Mouse (Mus musculus): Measurements from ENCODE around the gene Fzr1. TPM values are rescaled to one million over a fixed set of nuclear protein-coding genes. Genes with fewer than 3 reads are reported as not detected.

Gene Fzr1
- polyA plus RNA-seq, 1 experiment from 2014 or later: 45.2 TPM

DNA sequence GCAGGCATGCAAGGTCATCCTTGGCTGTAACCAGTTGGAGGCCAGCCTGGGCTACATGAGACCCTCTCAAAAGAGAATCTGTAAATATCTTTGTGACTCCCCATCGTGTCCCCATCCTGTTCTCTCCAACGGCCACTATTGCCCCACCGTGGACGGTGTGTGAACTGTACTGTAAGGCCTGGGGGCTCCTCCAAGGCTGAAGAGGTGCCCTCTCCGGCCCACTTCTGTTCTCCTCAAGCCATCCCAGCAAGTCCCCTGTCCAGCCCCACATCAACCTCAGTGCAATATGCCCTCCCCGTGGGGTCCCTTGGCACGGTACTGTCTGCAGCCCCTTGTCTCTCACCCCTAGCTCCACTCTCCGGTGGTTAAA lies 59.0 kb downstream of the Fzr1 start:
- ATAC-seq: no peak
- no peak overlapping the region for H3K27ac ChIP-seq (ENCODE audit: low read depth, low read length)
- H3K4me1 ChIP-seq (replicated peaks; ENCODE audit: control insufficient read depth, insufficient read depth, low read length): peaks cover 7% of the 10 kb centered on the region; the same call in 1 of the 2 replicates
- peak; percentile 54 for TF ChIP-seq CTCF (IDR thresholded peaks at IDR 0.05; ENCODE audit: low read depth)
- WGBS: 33% methylated on average over 8 of the region's 8 CpGs
- no peaks in the 10 kb centered on the region for H3K9me3 ChIP-seq (ENCODE audit: control insufficient read depth)
- H3K4me2 ChIP-seq (replicated peaks; ENCODE audit: low read depth): peak overlapping the region; percentile 72
- H3K27me3 ChIP-seq (replicated peaks; ENCODE audit: control insufficient read depth, insufficient read depth, low read length): no peaks in the 10 kb centered on the region
- peak overlapping the region; percentile 87; the same call in 1 of the 2 replicates for H3K4me3 ChIP-seq (ENCODE audit: low read depth, low read length)
- 0 out of 2 replicates have a peak overlapping the region, but pooled peaks have one; percentile 53 for H3K9ac ChIP-seq (ENCODE audit: low read depth, low read length)
- peaks cover 46% of the 10 kb centered on the region for H3K36me3 ChIP-seq (ENCODE audit: control insufficient read depth, insufficient read depth)

DNA sequence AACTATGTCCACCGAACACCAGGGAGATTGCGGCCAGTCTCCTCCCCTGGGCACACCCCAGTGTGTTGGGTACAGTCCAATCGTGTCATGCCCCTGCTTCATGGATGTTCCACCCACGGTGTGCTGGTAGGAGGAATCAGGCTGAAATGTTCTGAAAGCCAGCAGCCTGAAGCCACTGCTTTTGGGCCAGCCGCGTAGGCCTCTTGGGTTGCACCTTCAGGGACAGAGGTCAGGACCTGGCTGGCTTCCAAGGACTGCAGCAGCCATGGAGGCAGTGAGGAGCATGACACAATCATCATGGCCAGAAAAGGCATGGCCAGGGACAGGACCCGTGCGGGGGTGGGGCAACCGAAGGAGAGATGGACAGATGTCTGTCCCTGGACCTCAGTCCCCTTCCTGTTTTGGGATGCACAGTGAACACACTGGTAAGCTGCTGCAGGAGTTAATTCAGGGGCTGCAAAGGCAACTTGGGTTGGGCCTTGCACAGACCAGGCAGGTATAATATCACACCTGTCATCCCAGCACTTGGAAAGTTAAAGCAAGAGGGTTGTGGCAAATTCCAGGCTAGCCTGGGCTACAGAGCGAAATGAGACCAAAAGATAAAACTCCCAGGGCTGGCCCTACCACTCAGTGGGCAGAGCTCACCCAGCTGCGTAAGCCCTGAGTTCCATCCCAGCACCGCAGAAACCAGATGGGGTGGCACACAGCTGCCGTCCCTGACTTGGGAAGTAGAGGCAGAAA lies 59.6 kb downstream of the Fzr1 start:
- TF ChIP-seq CTCF (IDR thresholded peaks at IDR 0.05; ENCODE audit: low read depth): no peak
- no peak for ATAC-seq
- Histone ChIP-seq H3K4me1 (replicated peaks; ENCODE audit: control insufficient read depth, insufficient read depth, low read length) (peaks cover 7% of the 10 kb centered on the region; the same call in 1 of the 2 replicates), H3K9ac (ENCODE audit: low read depth, low read length) (no peak overlapping the region), H3K36me3 (ENCODE audit: control insufficient read depth, insufficient read depth) (peaks cover 46% of the 10 kb centered on the region), H3K27me3 (replicated peaks; ENCODE audit: control insufficient read depth, insufficient read depth, low read length) (no peaks in the 10 kb centered on the region), H3K4me2 (replicated peaks; ENCODE audit: low read depth) (peak overlapping the region; percentile 72; the same call in 1 of the 2 replicates), H3K27ac (ENCODE audit: low read depth, low read length) (no peak overlapping the region), H3K9me3 (ENCODE audit: control insufficient read depth) (no peaks in the 10 kb centered on the region), H3K4me3 (ENCODE audit: low read depth, low read length) (no peak overlapping the region)
- WGBS: 88% methylated on average over 13 of the region's 13 CpGs

DNA sequence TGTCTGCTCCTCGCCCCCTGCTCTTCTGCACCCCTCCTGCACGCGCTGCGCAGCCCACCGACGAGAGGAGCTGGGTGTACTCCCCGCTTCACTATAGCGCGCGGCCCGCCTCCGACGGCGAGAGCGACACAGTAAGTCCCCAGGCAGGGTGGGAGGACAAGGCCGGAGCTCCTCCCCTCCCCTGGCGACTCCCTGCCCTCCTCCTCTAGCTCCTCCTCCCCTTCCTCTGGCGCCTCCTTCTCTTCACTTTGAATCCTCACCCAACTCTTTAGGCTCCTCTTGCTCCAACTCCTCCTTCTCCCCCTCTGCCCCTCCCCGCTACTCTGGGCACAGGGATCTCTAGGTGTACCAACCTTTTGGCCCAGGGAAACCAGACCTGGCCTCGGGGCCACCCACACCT lies 61.0 kb downstream of the Fzr1 start:
- H3K9ac ChIP-seq (ENCODE audit: low read depth, low read length): peak overlapping the region; percentile 48
- H3K4me2 ChIP-seq (replicated peaks; ENCODE audit: low read depth): peak overlapping the region; percentile 72
- H3K4me3 ChIP-seq (ENCODE audit: low read depth, low read length): peak overlapping the region; percentile 23
- peaks cover 43% of the 10 kb centered on the region for H3K36me3 ChIP-seq (ENCODE audit: control insufficient read depth, insufficient read depth)
- peak overlapping the region; percentile 60; the same call in 1 of the 2 replicates for H3K27ac ChIP-seq (ENCODE audit: low read depth, low read length)
- no peak for TF ChIP-seq CTCF (IDR thresholded peaks at IDR 0.05; ENCODE audit: low read depth)
- H3K9me3 ChIP-seq (ENCODE audit: control insufficient read depth): no peaks in the 10 kb centered on the region
- 14% methylated on average over 18 of the region's 20 CpGs for WGBS
- no peaks in the 10 kb centered on the region for H3K27me3 ChIP-seq (replicated peaks; ENCODE audit: control insufficient read depth, insufficient read depth, low read length)
- ATAC-seq: no peak
- H3K4me1 ChIP-seq (replicated peaks; ENCODE audit: control insufficient read depth, insufficient read depth, low read length): peaks cover 7% of the 10 kb centered on the region; the same call in 1 of the 2 replicates

DNA sequence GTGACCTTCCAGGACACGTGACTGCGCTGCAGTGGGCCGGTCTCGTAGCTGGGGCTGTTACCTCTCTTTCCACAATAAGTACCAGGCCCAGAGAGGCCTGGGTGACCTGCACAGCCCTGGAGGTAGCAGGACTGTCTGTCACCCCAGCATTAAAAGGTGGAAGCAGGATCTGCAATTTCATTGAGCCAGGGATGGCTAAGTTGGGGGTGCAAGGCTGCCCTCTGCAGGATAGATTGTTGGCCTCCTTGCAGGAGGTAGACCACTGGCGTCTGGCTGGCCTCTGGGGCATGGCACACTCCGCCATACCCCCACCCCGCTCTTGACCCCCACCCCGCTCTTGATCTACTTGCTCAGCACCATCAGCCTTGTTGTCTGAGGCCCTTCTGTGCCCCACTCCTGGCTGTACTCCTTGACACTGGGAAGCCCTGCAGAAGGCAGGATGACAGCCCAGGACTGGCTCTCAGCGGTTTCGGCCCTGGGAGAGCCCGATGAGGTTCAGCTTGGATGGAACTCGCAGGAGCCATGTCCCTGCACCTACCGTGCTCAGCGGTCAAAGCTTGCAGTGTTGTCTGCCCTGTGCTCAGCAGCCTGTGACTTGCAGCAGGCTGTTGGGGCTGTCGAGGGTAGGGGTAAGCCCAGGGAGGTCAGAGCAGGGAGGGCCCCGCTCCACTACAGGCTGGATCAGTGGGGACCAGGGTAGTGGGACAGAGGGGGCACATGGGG lies 61.8 kb downstream of the Fzr1 start:
- Histone ChIP-seq H3K27me3 (replicated peaks; ENCODE audit: control insufficient read depth, insufficient read depth, low read length) (no peaks in the 10 kb centered on the region), H3K4me3 (ENCODE audit: low read depth, low read length) (peak overlapping the region; percentile 23; the same call in 1 of the 2 replicates), H3K4me2 (replicated peaks; ENCODE audit: low read depth) (peak overlapping the region; percentile 72), H3K9ac (ENCODE audit: low read depth, low read length) (peak overlapping the region; percentile 48), H3K9me3 (ENCODE audit: control insufficient read depth) (no peaks in the 10 kb centered on the region), H3K27ac (ENCODE audit: low read depth, low read length) (peak overlapping the region; percentile 60; the same call in 1 of the 2 replicates), H3K4me1 (replicated peaks; ENCODE audit: control insufficient read depth, insufficient read depth, low read length) (peaks cover 2% of the 10 kb centered on the region; the same call in 1 of the 2 replicates), H3K36me3 (ENCODE audit: control insufficient read depth, insufficient read depth) (peaks cover 49% of the 10 kb centered on the region)
- 57% methylated on average over 16 of the region's 16 CpGs for WGBS
- ATAC-seq: no peak
- peak; percentile 75 for TF ChIP-seq CTCF (IDR thresholded peaks at IDR 0.05; ENCODE audit: low read depth)

Small RNA genes within 50 kb of the gene (microRNA-seq; reads per million reads assigned to microRNA genes)
- gene Mir1191b (1.1 reads per million), gene Mir6913 (not detected)

Other genes with a start within 250 kb of the Fzr1 start
- 54.1 and 67.6 TPM in 2 replicates for gene Zbtb7a, start 243.3 kb downstream of the Fzr1 start, polyA plus RNA-seq (2015; fragmentation: Nextera tagmentation; extraction: Ambion mirVana)
- gene Pias4, start 210.6 kb downstream of the Fzr1 start, polyA plus RNA-seq (2015; fragmentation: Nextera tagmentation; extraction: Ambion mirVana): 32.8 and 36.5 TPM in 2 replicates
- 286 and 316 TPM in 2 replicates for gene Eef2, start 201.9 kb downstream of the Fzr1 start, polyA plus RNA-seq (2015; fragmentation: Nextera tagmentation; extraction: Ambion mirVana)
- gene Dapk3, start 195.5 kb downstream of the Fzr1 start, polyA plus RNA-seq (2015; fragmentation: Nextera tagmentation; extraction: Ambion mirVana): 50.5 and 53.4 TPM in 2 replicates
- 0.12 TPM in 2 replicates for gene 4930442H23Rik, start 194.7 kb downstream of the Fzr1 start, polyA plus RNA-seq (2015; fragmentation: Nextera tagmentation; extraction: Ambion mirVana)
- gene Nmrk2, start 176.5 kb downstream of the Fzr1 start, polyA plus RNA-seq (2015; fragmentation: Nextera tagmentation; extraction: Ambion mirVana): 0.08 and 0.10 TPM in 2 replicates
- 0.90 and 1.1 TPM in 2 replicates for gene Atcay, start 147.7 kb downstream of the Fzr1 start, polyA plus RNA-seq (2015; fragmentation: Nextera tagmentation; extraction: Ambion mirVana)
- 3.2 and 3.4 TPM in 2 replicates for gene Zfr2, start 145.4 kb downstream of the Fzr1 start, polyA plus RNA-seq (2015; fragmentation: Nextera tagmentation; extraction: Ambion mirVana)
- gene Matk, start 125.6 kb downstream of the Fzr1 start, polyA plus RNA-seq (2015; fragmentation: Nextera tagmentation; extraction: Ambion mirVana): 0.66 and 1.2 TPM in 2 replicates
- 268 and 287 TPM in 2 replicates for gene Mrpl54, start 111.6 kb downstream of the Fzr1 start, polyA plus RNA-seq (2015; fragmentation: Nextera tagmentation; extraction: Ambion mirVana)
- gene Apba3, start 111.6 kb downstream of the Fzr1 start, polyA plus RNA-seq (2015; fragmentation: Nextera tagmentation; extraction: Ambion mirVana): 75.2 and 75.4 TPM in 2 replicates
- 43.2 and 43.4 TPM in 2 replicates for gene Tjp3, start 86.9 kb downstream of the Fzr1 start, polyA plus RNA-seq (2015; fragmentation: Nextera tagmentation; extraction: Ambion mirVana)
- gene Pip5k1c, start 85.6 kb downstream of the Fzr1 start, polyA plus RNA-seq (2015; fragmentation: Nextera tagmentation; extraction: Ambion mirVana): 27.2 and 27.6 TPM in 2 replicates
- 14.7 and 15.0 TPM in 2 replicates for gene Cactin, start 57.4 kb downstream of the Fzr1 start, polyA plus RNA-seq (2015; fragmentation: Nextera tagmentation; extraction: Ambion mirVana)
- gene Tbxa2r, start 49.8 kb downstream of the Fzr1 start, polyA plus RNA-seq (2015; fragmentation: Nextera tagmentation; extraction: Ambion mirVana): 9.8 and 10.7 TPM in 2 replicates
- 0.04 and 0.08 TPM in 2 replicates for gene Gipc3, start 35.2 kb downstream of the Fzr1 start, polyA plus RNA-seq (2015; fragmentation: Nextera tagmentation; extraction: Ambion mirVana)
- gene Hmg20b, start 28.0 kb downstream of the Fzr1 start, polyA plus RNA-seq (2015; fragmentation: Nextera tagmentation; extraction: Ambion mirVana): 99.8 and 111 TPM in 2 replicates
- gene Mfsd12, start 21.0 kb downstream of the Fzr1 start, polyA plus RNA-seq (2015; fragmentation: Nextera tagmentation; extraction: Ambion mirVana): 29.6 and 32.8 TPM in 2 replicates
- gene 4930404N11Rik, start 12.7 kb downstream of the Fzr1 start, polyA plus RNA-seq (2015; fragmentation: Nextera tagmentation; extraction: Ambion mirVana): 0.85 and 1.5 TPM in 2 replicates
- 54.0 and 59.4 TPM in 2 replicates for gene Dohh, start 5.9 kb upstream of the Fzr1 start, polyA plus RNA-seq (2015; fragmentation: Nextera tagmentation; extraction: Ambion mirVana)
- gene Gm48551, start 6.0 kb upstream of the Fzr1 start, polyA plus RNA-seq (2015; fragmentation: Nextera tagmentation; extraction: Ambion mirVana): 0.76 and 1.1 TPM in 2 replicates
- gene Gm48552, start 10.5 kb upstream of the Fzr1 start, polyA plus RNA-seq (2015; fragmentation: Nextera tagmentation; extraction: Ambion mirVana): 0.31 TPM in 1 of 2 replicates, not detected in the other
- 1,233 and 1,333 TPM in 2 replicates for gene Smim24, start 14.5 kb upstream of the Fzr1 start, polyA plus RNA-seq (2015; fragmentation: Nextera tagmentation; extraction: Ambion mirVana)
- 29.2 and 35.1 TPM in 2 replicates for gene Nfic, start 77.1 kb upstream of the Fzr1 start, polyA plus RNA-seq (2015; fragmentation: Nextera tagmentation; extraction: Ambion mirVana)
- gene Celf5, start 104.2 kb upstream of the Fzr1 start, polyA plus RNA-seq (2015; fragmentation: Nextera tagmentation; extraction: Ambion mirVana): 0.76 and 1.0 TPM in 2 replicates
- gene Ncln, start 117.9 kb upstream of the Fzr1 start, polyA plus RNA-seq (2015; fragmentation: Nextera tagmentation; extraction: Ambion mirVana): 58.6 and 61.1 TPM in 2 replicates
- 0.50 and 0.74 TPM in 2 replicates for gene S1pr4, start 121.6 kb upstream of the Fzr1 start, polyA plus RNA-seq (2015; fragmentation: Nextera tagmentation; extraction: Ambion mirVana)
- gene Gna15, start 145.7 kb upstream of the Fzr1 start, polyA plus RNA-seq (2015; fragmentation: Nextera tagmentation; extraction: Ambion mirVana): 0.64 and 0.78 TPM in 2 replicates
- 188 and 195 TPM in 2 replicates for gene Gna11, start 166.7 kb upstream of the Fzr1 start, polyA plus RNA-seq (2015; fragmentation: Nextera tagmentation; extraction: Ambion mirVana)
- 528 and 536 TPM in 2 replicates for gene Aes, start 181.0 kb upstream of the Fzr1 start, polyA plus RNA-seq (2015; fragmentation: Nextera tagmentation; extraction: Ambion mirVana)
- 3.0 and 5.2 TPM in 2 replicates for gene Tle2, start 196.0 kb upstream of the Fzr1 start, polyA plus RNA-seq (2015; fragmentation: Nextera tagmentation; extraction: Ambion mirVana)
- gene Tle6, start 222.6 kb upstream of the Fzr1 start, polyA plus RNA-seq (2015; fragmentation: Nextera tagmentation; extraction: Ambion mirVana): 3.9 and 4.2 TPM in 2 replicates
- 0.18 and 0.20 TPM in 2 replicates for gene BC025920, start 227.8 kb upstream of the Fzr1 start, polyA plus RNA-seq (2015; fragmentation: Nextera tagmentation; extraction: Ambion mirVana)
- gene Sirt6, start 249.3 kb upstream of the Fzr1 start, polyA plus RNA-seq (2015; fragmentation: Nextera tagmentation; extraction: Ambion mirVana): 13.5 and 13.9 TPM in 2 replicates

Measured in intestine, postnatal 0 days (tissue).